Mouse (Mus musculus) liver, embryonic 12.5 days (tissue): Measurements from ENCODE around the gene Lipn. TPM values are rescaled to one million over a fixed set of nuclear protein-coding genes. Genes with fewer than 3 reads are reported as not detected.

Source experiments
- ATAC-seq: fragments of 200-750 bp; cut with Nextera tagmentation; 2 replicates; pipeline ENCODE4 v1.8.0; 2017; ENCODE audit warnings: moderate number of reproducible peaks, mild to moderate bottlenecking, moderate library complexity
- H3K27ac ChIP-seq: fragments of 300-500 bp; sonication (generic); 2 replicates; pipeline ENCODE4 v1.5.1; 2016; ENCODE audit warnings: mild to moderate bottlenecking
- H3K27me3 ChIP-seq: fragments of 300-500 bp; sonication (generic); replicated peaks from 2 replicates; pipeline ENCODE4 v1.6.1; 2016; ENCODE audit warnings: mild to moderate bottlenecking, moderate library complexity
- H3K36me3 ChIP-seq: fragments of 300-500 bp; sonication (generic); 2 replicates; pipeline ENCODE4 v1.6.1; 2016; ENCODE audit warnings: mild to moderate bottlenecking, moderate library complexity
- H3K4me1 ChIP-seq: fragments of 300-500 bp; sonication (generic); 2 replicates; pipeline ENCODE4 v1.6.1; 2016
- H3K4me2 ChIP-seq: fragments of 300-500 bp; sonication (generic); 2 replicates; pipeline ENCODE4 v1.6.1; 2016; ENCODE audit warnings: mild to moderate bottlenecking, moderate library complexity
- H3K4me3 ChIP-seq: fragments of 300-500 bp; sonication (generic); 2 replicates; pipeline ENCODE4 v1.5.1; 2016; ENCODE audit warnings: mild to moderate bottlenecking, moderate library complexity
- H3K9ac ChIP-seq: fragments of 300-500 bp; sonication (generic); 2 replicates; pipeline ENCODE4 v1.6.1; 2016; ENCODE audit warnings: mild to moderate bottlenecking, moderate library complexity
- H3K9me3 ChIP-seq: fragments of 300-500 bp; sonication (generic); replicated peaks from 2 replicates; pipeline ENCODE4 v1.6.1; 2016; ENCODE audit warnings: mild to moderate bottlenecking, moderate library complexity
- WGBS: fragments of 180-500 bp; shearing (Covaris S2); methylation state at CpG from one replicate; pipeline ENCODE4 v1.1.7; 2016; ENCODE audit not compliant: insufficient replicate concordance; 5-methylcytosine and 5-hydroxymethylcytosine counted together
- polyA plus RNA-seq: library from polyadenylated mRNA; unstranded; fragments of >200 nt; fragmentation: Nextera tagmentation; extraction: Ambion mirVana; gene quantifications from 2 replicates; pipeline ENCODE4 v1.2.1, GENCODE M21; 2016

The Lipn gene
- polyA plus RNA-seq: not detected in 2 replicates

DNA sequence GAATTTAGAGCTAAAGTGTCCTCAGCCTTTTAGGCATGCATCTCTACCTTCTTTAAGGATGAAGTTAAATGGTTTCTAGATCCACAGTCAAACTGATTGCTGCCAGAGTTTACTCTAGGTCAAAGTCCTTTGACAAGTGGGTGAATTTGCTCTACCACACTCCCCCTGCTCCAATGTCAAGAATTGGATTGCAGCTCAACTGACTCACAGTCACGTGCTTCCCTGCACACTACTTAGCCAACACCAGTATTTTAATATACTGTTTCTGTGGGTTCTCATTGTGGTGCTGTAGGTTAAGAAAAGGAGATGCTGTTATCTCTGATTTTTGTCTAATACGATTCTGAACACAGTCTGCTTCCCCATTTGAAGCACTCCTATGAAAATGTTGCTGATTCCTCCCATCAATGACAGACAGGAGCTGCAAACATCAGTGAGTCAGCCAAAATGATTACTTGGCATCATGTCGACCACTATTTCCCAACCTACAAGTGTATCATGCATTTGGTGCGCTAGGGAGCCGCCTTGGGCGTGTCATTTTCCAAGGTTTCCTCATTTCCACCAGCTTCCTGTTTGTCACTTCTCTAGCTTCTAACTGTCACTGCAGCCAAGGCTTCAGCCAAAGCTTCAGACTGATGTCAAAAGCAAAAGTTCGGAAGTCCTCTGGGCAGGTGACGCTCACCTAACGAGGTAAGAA lies at the start of gene Lipn:
Gene Lipn (plus strand): TSS at position 580 of the 694 bp plus-strand sequence.
- H3K27me3 ChIP-seq: no peaks in the 10 kb centered on the region
- no peaks in the 10 kb centered on the region for H3K36me3 ChIP-seq
- 64% methylated on average over 9 of the region's 9 CpGs for WGBS
- no peak within 1 kb of the TSS for H3K4me2 ChIP-seq
- H3K4me1 ChIP-seq: no peaks in the 10 kb centered on the region
- H3K9me3 ChIP-seq: no peaks in the 10 kb centered on the region
- ATAC-seq: no peak
- no peak within 1 kb of the TSS for H3K9ac ChIP-seq
- no peak within 1 kb of the TSS for H3K27ac ChIP-seq
- H3K4me3 ChIP-seq: no peak within 1 kb of the TSS

DNA sequence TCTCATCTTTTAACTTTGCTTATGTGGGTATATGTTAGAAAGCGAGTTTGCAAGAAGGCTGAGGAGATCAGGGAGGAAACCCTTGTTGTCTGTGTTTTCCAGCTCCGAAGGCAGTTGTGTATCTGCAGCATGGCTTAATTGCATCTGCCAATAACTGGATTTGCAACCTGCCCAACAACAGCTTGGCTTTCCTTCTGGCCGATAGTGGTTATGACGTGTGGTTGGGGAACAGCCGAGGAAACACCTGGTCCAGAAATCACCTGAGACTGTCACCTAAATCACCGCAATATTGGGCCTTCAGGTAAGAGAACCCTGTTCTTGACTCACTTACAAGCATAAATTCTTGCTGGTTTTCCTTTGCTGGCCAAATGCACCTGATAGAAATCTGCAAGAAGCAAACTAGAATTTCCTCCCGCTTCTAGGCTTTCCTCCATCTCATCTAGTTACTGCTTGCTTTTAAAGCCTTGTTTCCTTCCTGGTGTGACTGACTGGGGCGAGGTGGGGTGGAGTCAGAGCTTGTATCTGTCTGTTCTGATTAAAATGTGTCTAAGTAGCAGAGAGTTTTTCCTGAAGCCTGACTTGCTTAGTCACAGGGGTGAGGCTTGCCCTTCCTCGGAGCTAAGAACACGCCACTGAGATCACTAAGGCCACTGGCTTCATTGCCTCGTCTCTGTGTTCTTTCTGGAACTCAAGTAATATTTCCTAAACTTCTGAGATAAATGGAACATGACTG lies 45.6 kb upstream of the Lipn start:
- H3K9ac ChIP-seq: no peak overlapping the region
- H3K9me3 ChIP-seq: no peaks in the 10 kb centered on the region
- 64% methylated on average over 11 of the region's 11 CpGs for WGBS
- H3K4me3 ChIP-seq: no peak overlapping the region
- H3K27ac ChIP-seq: no peak overlapping the region
- H3K36me3 ChIP-seq: no peaks in the 10 kb centered on the region
- H3K4me2 ChIP-seq: no peak overlapping the region
- no peak for ATAC-seq
- H3K27me3 ChIP-seq: no peaks in the 10 kb centered on the region
- H3K4me1 ChIP-seq: no peaks in the 10 kb centered on the region

DNA sequence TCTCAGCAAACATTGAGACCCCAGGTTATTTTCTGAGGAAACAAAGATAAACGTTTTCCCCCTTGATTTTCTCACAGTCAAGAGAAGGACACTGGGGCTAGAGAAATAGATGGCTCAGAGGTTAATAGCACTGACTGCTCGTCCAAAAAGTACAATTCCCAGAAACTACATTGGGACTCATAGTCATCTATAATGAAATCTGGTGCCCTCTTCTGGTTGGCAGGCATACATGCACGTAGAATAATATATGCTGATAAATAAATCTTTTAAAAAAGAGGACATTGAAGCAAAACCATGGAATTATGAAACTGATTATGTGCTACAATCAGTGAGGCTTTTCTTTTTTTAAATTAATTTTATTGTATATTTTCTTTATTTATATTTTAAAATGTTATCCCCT lies 44.4 kb upstream of the Lipn start:
- Histone ChIP-seq H3K4me2 (no peak overlapping the region), H3K9me3 (no peaks in the 10 kb centered on the region), H3K27me3 (no peaks in the 10 kb centered on the region), H3K36me3 (no peaks in the 10 kb centered on the region), H3K4me1 (no peaks in the 10 kb centered on the region), H3K9ac (no peak overlapping the region), H3K4me3 (no peak overlapping the region), H3K27ac (no peak overlapping the region)
- 33% methylated on average over 3 of the region's 3 CpGs for WGBS
- ATAC-seq: no peak

DNA sequence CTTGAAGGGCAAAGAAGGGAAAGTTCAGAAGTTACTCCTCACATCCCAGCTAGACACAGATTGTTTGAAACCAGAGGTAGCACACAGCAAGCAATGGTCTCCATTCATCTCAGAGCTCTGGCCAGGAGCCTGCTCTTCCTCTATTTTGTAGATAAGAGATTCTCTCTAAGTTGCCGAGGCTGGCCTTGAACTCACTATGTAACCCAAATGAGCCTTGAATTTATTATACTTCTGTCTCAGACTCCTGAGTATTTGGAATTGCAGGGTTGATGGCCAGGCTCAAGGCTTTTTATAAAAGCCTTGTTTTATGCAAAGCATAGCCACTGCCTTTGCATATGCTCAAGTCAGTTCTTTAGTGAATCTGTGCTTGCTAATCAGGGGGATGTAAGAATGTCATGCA lies 27.4 kb upstream of the Lipn start:
- Histone ChIP-seq H3K36me3 (no peaks in the 10 kb centered on the region), H3K9me3 (no peaks in the 10 kb centered on the region), H3K27ac (no peak overlapping the region), H3K9ac (no peak overlapping the region), H3K4me1 (no peaks in the 10 kb centered on the region), H3K4me2 (no peak overlapping the region), H3K4me3 (no peak overlapping the region), H3K27me3 (no peaks in the 10 kb centered on the region)
- no peak for ATAC-seq
- 50% methylated on average over 1 of the region's 1 CpGs for WGBS

DNA sequence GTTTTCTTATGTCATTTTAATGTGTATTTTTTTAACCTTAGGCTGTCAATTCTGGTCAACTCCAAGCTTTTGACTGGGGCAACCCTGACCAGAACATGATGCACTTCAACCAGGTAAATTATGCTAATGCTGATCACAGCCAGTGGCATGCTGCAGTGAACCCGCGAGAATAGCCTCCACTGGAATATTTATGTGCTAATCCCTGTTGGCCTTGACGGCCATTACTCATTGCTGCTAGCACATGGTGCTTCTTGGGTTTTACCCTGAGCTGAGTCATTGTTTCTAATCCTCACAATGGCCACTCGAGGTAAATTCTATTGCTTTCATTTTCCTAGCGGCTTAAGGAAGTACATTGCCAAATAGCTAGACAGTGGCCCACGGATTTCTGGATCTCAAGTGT lies 24.1 kb upstream of the Lipn start:
- no peak overlapping the region for H3K27ac ChIP-seq
- no peaks in the 10 kb centered on the region for H3K27me3 ChIP-seq
- no peak for ATAC-seq

DNA sequence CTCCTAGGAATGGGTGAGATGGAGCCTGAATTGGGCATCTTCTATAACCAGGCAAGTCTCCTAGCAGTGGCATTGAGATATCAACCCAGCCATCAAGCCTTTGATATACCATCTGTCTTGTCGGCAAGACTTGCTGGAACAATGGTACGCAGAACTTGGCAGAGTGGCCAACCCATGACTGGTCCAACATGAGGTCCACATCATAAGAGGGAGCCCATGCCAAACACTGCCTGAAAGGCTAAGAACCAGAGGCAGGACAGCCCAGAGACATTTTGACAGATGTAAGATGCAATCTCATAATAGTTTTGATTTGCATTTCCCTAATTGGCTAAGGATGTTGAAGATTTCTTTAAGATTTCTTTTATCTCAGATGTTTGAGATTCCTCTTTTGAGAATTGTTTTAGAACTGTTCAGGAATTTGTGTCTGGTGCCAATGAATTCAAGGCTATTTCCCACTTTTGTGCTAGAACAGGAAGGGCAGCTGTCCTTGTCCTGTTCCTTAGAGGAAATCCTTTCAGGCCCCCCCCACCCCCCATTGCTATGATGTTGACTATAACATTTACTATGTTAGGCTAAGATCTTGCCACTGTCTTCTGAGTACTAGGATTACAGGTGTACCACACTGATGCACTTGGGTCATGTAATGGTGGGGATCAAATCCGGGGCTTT lies 17.7 kb upstream of the Lipn start:
- H3K27ac ChIP-seq: no peak overlapping the region
- H3K9ac ChIP-seq: no peak overlapping the region
- no peaks in the 10 kb centered on the region for H3K36me3 ChIP-seq
- no peak overlapping the region for H3K4me3 ChIP-seq
- H3K27me3 ChIP-seq: no peaks in the 10 kb centered on the region
- H3K4me1 ChIP-seq: no peaks in the 10 kb centered on the region
- H3K4me2 ChIP-seq: no peak overlapping the region
- WGBS: 76% methylated on average over 3 of the region's 3 CpGs
- H3K9me3 ChIP-seq: no peaks in the 10 kb centered on the region
- no peak for ATAC-seq

More for the DNA sequence above, 24.1 kb upstream of the Lipn start:
- 54% methylated on average over 6 of the region's 6 CpGs for WGBS
- Histone ChIP-seq H3K4me2 (no peak overlapping the region), H3K9ac (no peak overlapping the region), H3K4me3 (no peak overlapping the region), H3K9me3 (no peaks in the 10 kb centered on the region), H3K36me3 (no peaks in the 10 kb centered on the region), H3K4me1 (no peaks in the 10 kb centered on the region)

DNA sequence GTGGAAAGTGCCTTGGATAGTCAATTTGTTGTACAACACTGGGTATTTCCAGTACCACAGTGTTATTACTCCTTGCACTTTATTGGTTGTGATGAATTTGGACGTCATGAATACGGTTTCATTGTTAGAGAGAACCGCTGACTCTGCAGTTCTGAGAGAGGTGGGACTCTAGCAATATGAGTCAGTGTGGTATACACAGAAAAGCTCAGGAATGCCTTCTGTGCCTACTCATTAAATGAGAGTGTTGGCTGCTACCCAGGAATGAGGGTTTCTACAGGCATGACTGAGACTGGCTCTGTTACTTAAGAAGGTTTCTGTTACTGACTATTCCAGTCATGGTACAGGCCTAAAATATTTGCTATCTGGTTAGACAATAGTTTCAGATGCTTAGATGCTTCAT lies 15.7 kb upstream of the Lipn start:
- no peaks in the 10 kb centered on the region for H3K36me3 ChIP-seq
- H3K9me3 ChIP-seq: no peaks in the 10 kb centered on the region
- no peaks in the 10 kb centered on the region for H3K27me3 ChIP-seq
- no peak overlapping the region for H3K4me3 ChIP-seq
- H3K4me1 ChIP-seq: no peaks in the 10 kb centered on the region
- no peak overlapping the region for H3K9ac ChIP-seq
- ATAC-seq: no peak
- H3K27ac ChIP-seq: no peak overlapping the region
- 63% methylated on average over 3 of the region's 3 CpGs for WGBS
- H3K4me2 ChIP-seq: no peak overlapping the region

DNA sequence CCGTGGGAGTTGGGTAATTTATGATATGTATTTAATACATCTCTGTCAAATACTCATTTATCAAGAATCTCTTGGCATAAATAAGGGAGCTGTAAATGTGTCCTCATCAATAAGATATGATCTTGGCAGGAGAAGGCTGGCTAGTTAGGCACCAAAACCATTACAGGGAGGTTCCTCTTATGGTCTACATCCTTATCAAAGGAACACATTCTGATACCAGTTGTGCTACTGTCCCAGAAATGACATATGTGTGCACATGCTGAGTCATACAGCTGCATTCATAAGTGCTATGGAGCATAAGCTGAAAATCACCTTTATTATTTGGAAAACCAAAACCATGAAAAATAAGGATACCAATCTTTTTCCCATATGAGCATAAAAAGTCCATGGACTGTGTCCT lies 3.6 kb upstream of the Lipn start:
- Histone ChIP-seq H3K9ac (no peak overlapping the region), H3K27me3 (no peaks in the 10 kb centered on the region), H3K9me3 (no peaks in the 10 kb centered on the region), H3K4me3 (no peak overlapping the region), H3K4me1 (no peaks in the 10 kb centered on the region), H3K27ac (no peak overlapping the region), H3K36me3 (no peaks in the 10 kb centered on the region), H3K4me2 (no peak overlapping the region)
- ATAC-seq: no peak
- WGBS: 50% methylated on average over 1 of the region's 1 CpGs

DNA sequence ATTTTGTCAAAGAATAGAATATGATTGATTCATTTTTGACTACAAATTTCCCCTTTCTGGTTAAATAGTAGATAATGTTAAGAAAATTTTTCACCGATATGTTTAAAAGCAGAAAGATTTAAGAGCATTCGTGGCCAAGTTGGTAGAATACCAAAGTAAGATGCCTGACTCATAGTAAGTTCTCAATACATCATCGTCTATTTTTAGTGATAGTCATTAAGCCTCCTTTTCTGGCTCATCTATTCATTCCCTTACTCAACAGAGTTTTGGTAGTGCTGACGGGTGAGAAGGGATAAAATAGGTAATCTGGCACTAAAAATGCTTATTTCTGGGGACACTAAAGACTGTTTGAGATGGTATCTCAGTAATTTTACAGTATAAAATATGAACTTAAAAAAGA lies 3.1 kb upstream of the Lipn start:
- Histone ChIP-seq H3K4me2 (no peak overlapping the region), H3K36me3 (no peaks in the 10 kb centered on the region), H3K4me1 (no peaks in the 10 kb centered on the region), H3K4me3 (no peak overlapping the region), H3K9ac (no peak overlapping the region), H3K9me3 (no peaks in the 10 kb centered on the region), H3K27me3 (no peaks in the 10 kb centered on the region), H3K27ac (no peak overlapping the region)
- ATAC-seq: no peak
- WGBS: 67% methylated on average over 4 of the region's 4 CpGs

DNA sequence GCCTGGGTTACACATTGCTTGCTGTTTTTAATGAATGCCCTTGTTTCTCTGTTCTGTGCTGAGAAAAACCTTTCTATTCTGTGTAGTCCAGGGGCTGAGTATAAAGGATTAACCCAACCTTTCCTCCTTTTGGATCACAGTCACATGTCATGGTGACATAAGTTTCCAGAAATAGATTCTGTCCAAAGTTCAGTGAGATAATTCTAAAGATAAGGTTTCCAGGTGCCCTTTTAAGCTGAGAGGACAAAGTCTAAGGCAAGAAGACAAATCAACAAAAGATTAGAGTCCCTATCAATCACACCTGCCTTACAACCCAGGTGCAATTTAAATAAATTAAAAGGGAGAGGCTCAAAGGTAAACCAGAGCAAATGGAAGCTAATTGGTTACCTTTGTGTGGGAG lies 7.1 kb downstream of the Lipn start:
- no peaks in the 10 kb centered on the region for H3K4me1 ChIP-seq
- no peaks in the 10 kb centered on the region for H3K36me3 ChIP-seq
- H3K27me3 ChIP-seq: no peaks in the 10 kb centered on the region
- H3K4me2 ChIP-seq: no peak overlapping the region
- H3K27ac ChIP-seq: no peak overlapping the region
- no peaks in the 10 kb centered on the region for H3K9me3 ChIP-seq
- ATAC-seq: no peak
- H3K9ac ChIP-seq: no peak overlapping the region
- no peak overlapping the region for H3K4me3 ChIP-seq

DNA sequence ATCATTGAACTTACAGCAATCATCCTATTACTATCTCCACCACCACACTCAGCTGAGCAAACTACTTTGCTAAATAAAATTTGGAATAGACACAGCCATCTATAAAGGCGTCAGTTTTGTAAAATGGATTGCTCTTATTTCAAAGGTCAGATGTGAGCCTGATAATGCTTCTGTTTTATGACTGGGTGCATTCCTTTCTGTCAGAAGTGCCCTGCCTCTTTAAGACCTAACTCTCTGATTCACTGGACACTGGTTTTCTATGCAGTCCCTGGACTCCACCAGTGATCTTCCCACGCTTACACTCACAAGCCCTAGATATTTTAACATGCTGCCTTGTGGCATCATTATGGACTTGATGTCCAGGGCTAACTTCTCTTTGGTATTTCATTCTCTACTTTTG lies 11.0 kb downstream of the Lipn start:
- no peaks in the 10 kb centered on the region for H3K4me1 ChIP-seq

DNA sequence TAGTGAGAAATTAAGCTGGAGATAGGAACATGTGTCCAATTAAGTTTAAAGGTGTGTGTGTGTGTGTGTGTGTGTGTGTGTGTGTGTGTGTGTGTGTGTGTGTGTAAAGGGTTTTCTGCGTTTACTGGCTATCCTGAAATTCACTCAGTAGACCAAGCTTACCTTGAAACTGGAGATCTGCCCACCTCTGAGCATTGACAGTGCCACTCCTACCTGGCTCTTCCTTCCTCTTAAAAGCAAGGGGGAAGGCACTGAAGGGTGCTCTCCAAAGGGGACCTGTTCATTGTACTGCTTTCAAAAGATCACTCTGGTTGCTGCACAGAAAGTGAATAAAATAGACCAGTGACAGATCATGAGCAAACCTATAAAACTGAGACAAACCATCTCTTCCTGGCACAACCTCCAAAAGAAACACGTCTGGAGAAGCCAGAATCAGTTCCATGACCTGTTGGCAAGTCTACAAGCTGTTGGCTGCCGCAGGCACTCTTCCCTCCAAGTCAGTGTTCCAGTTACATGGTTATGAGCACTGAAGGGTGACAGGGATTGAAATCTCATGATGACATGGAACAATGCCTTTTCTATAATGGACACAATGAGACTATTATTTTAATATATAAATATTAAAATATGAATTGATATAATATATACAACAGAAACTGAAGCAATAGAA lies 22.0 kb downstream of the Lipn start:
- no peak overlapping the region for H3K4me3 ChIP-seq
- no peaks in the 10 kb centered on the region for H3K27me3 ChIP-seq
- 48% methylated on average over 3 of the region's 3 CpGs for WGBS
- H3K36me3 ChIP-seq: no peaks in the 10 kb centered on the region
- no peaks in the 10 kb centered on the region for H3K9me3 ChIP-seq
- no peak for ATAC-seq
- no peak overlapping the region for H3K9ac ChIP-seq
- H3K4me1 ChIP-seq: no peaks in the 10 kb centered on the region
- H3K27ac ChIP-seq: no peak overlapping the region
- no peak overlapping the region for H3K4me2 ChIP-seq

More for the DNA sequence above, 11.0 kb downstream of the Lipn start:
- H3K27me3 ChIP-seq: no peaks in the 10 kb centered on the region
- H3K9ac ChIP-seq: no peak overlapping the region
- H3K27ac ChIP-seq: no peak overlapping the region
- no peaks in the 10 kb centered on the region for H3K9me3 ChIP-seq
- 56% methylated on average over 2 of the region's 2 CpGs for WGBS
- no peaks in the 10 kb centered on the region for H3K36me3 ChIP-seq
- no peak overlapping the region for H3K4me3 ChIP-seq
- no peak overlapping the region for H3K4me2 ChIP-seq
- no peak for ATAC-seq
